Mouse (Mus musculus): ENCODE measurements around the gene Slc27a3. TPM values are rescaled to one million over a fixed set of nuclear protein-coding genes. Genes with fewer than 3 reads are reported as not detected.
A peak's percentile ranks its signal among the peaks of the same experiment; 100 is the strongest.

Slc27a3 gene
- polyA plus RNA-seq, 1 experiment, result 52.9 TPM

DNA sequence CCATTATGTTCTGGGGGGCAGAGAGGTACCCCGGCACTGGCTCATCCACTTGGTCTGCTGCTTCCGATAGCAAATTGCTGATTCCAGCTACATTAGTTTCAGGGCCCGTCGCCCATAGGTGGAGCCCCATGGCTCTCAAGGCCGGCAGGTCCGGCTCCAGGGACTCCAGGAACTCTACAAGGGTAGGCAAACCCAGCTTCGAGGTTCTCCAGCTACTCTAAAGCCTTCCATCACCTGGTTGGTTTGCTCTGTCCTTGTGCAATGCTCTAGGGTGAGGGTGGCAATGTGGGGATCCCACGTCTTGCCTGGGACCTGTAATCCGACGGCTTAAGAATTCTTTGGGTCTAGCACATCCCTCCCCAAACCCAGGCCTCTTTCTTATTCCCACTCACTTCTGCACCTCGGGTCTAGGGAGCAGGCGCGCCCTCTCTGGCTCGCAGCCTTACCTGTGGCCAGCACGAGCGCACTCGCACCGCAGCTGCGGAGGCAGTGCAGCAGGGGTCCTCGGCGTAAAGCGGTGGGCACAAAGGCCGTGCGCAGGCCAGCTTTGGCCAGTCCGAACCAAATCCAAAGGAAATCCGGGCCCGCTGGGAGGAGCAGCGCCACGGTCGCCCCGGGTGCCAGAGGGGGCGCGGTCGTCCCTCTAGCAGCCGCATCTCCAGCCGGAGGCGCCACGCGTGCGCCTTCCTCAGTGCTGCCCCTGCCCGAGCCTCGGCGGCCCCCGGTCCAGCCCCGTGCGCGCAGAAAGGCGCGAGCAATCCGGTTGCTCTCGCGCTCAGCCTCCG, 820 bp downstream of the Slc27a3 start:
- no peak for DNase-seq (ENCODE audit: low read depth)

GRCm38 (mm10) chr3:90388192-90388591, 1.5 kb downstream of the Slc27a3 start:
- TF ChIP-seq POLR2A (IDR thresholded peaks at IDR 0.05; ENCODE audit: borderline replicate concordance, extremely low read depth, insufficient read depth, insufficient read length, poor library complexity, severe bottlenecking) (no peak), CTCF (IDR thresholded peaks at IDR 0.05; ENCODE audit: borderline replicate concordance, extremely low read depth, insufficient read depth, insufficient read length) (no peak)
- no peak for DNase-seq (ENCODE audit: low read depth)

More for the DNA sequence above, 820 bp downstream of the Slc27a3 start:
- TF ChIP-seq POLR2A (IDR thresholded peaks at IDR 0.05; ENCODE audit: borderline replicate concordance, extremely low read depth, insufficient read depth, insufficient read length, poor library complexity, severe bottlenecking), result 0 out of 2 replicates have a peak, but pooled peaks have one; percentile 14
- TF ChIP-seq CTCF (IDR thresholded peaks at IDR 0.05; ENCODE audit: borderline replicate concordance, extremely low read depth, insufficient read depth, insufficient read length), result no peak

DNA sequence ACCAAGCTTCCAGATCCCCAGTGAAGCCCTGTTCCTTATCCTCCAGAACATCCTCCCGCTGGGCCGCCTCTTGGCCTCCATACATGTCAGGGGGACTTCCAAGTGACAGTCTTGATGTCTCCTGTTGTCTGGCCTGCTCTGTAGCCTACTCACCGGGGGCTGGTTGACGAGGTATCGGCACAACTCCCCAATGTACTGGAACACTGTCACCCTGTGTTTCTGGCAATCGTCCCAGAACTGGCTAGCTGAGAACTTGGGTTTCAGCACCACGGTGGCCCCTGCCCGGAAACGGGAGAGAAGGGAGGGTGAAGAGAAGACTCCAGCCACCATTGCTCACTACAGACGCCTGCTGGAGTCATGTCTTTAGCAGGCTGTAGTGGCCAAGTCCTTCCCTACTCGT, 2.3 kb downstream of the Slc27a3 start:
- peak; percentile 50 for DNase-seq (ENCODE audit: low read depth)
- TF ChIP-seq POLR2A (IDR thresholded peaks at IDR 0.05; ENCODE audit: borderline replicate concordance, extremely low read depth, insufficient read depth, insufficient read length, poor library complexity, severe bottlenecking), result no peak
- TF ChIP-seq CTCF (IDR thresholded peaks at IDR 0.05; ENCODE audit: borderline replicate concordance, extremely low read depth, insufficient read depth, insufficient read length), result no peak

GRCm38 (mm10) chr3:90386817-90387216, 2.9 kb downstream of the Slc27a3 start:
- TF ChIP-seq POLR2A (IDR thresholded peaks at IDR 0.05; ENCODE audit: borderline replicate concordance, extremely low read depth, insufficient read depth, insufficient read length, poor library complexity, severe bottlenecking) (no peak), CTCF (IDR thresholded peaks at IDR 0.05; ENCODE audit: borderline replicate concordance, extremely low read depth, insufficient read depth, insufficient read length) (no peak)

DNA sequence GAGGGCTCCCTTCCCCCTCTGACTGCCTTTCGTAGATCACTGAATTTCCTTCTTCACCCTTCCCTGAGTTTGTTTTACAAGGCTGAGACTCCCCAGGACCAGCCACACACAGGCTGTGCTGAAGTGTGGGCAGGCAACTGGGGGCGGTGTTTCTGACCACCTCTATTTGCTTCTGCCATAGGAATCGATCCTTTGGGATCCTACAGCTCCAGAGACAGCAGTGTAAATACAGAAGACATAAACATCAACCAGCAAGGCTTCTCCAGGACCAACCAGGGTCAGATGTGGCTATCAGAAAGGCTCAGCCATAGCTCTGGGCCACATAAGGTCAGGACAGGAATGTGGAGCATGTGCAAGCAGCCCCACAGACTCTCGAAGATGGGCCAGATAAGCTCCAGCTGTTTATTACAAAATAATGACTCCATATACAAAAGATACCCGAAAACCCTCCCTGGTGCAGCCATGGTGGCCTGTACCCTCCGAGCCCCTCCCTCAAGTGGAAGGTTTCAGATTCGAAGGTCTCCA, 4.8 kb downstream of the Slc27a3 start:
- no peak for DNase-seq (ENCODE audit: low read depth)
- TF ChIP-seq POLR2A (IDR thresholded peaks at IDR 0.05; ENCODE audit: borderline replicate concordance, extremely low read depth, insufficient read depth, insufficient read length, poor library complexity, severe bottlenecking), result no peak
- TF ChIP-seq CTCF (IDR thresholded peaks at IDR 0.05; ENCODE audit: borderline replicate concordance, extremely low read depth, insufficient read depth, insufficient read length), result no peak

More at GRCm38 (mm10) chr3:90386817-90387216, 2.9 kb downstream of the Slc27a3 start:
- DNase-seq (ENCODE audit: low read depth), result no peak

- DNase-seq (ENCODE audit: low read depth), result peak; percentile 69
These were observed 6.0 kb downstream of the Slc27a3 start for GRCm38 (mm10) chr3:90383690-90384089.

GRCm38 (mm10) chr3:90381727-90382126, 8.0 kb downstream of the Slc27a3 start:
- no peak for TF ChIP-seq CTCF (IDR thresholded peaks at IDR 0.05; ENCODE audit: borderline replicate concordance, extremely low read depth, insufficient read depth, insufficient read length)

More at GRCm38 (mm10) chr3:90383690-90384089, 6.0 kb downstream of the Slc27a3 start:
- no peak for TF ChIP-seq CTCF (IDR thresholded peaks at IDR 0.05; ENCODE audit: borderline replicate concordance, extremely low read depth, insufficient read depth, insufficient read length)
- TF ChIP-seq POLR2A (IDR thresholded peaks at IDR 0.05; ENCODE audit: borderline replicate concordance, extremely low read depth, insufficient read depth, insufficient read length, poor library complexity, severe bottlenecking), result no peak

GRCm38 (mm10) chr3:90378496-90378895, 11.2 kb downstream of the Slc27a3 start:
- TF ChIP-seq CTCF (IDR thresholded peaks at IDR 0.05; ENCODE audit: borderline replicate concordance, extremely low read depth, insufficient read depth, insufficient read length) (no peak), POLR2A (IDR thresholded peaks at IDR 0.05; ENCODE audit: borderline replicate concordance, extremely low read depth, insufficient read depth, insufficient read length, poor library complexity, severe bottlenecking) (no peak)
- no peak for DNase-seq (ENCODE audit: low read depth)

More at GRCm38 (mm10) chr3:90381727-90382126, 8.0 kb downstream of the Slc27a3 start:
- no peak for DNase-seq (ENCODE audit: low read depth)

DNA sequence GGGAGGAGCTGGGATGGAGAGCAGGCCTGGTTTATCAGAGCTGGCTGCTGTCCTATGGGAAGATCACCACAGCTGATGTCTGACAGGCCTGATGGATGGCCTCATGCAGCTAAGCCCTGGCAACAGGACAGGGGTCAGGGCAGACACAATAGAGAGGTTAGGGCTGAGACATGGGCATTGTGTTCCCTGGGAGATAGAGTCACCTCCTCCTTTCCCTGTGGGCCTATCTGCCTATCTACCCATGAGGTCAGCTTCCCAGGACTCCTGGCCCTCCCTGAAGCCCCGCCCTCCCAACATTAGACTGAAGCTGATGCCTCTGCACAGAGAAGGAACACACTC, 13.5 kb downstream of the Slc27a3 start:
- TF ChIP-seq POLR2A (IDR thresholded peaks at IDR 0.05; ENCODE audit: borderline replicate concordance, extremely low read depth, insufficient read depth, insufficient read length, poor library complexity, severe bottlenecking), result no peak
- no peak for TF ChIP-seq CTCF (IDR thresholded peaks at IDR 0.05; ENCODE audit: borderline replicate concordance, extremely low read depth, insufficient read depth, insufficient read length)
- no peak for DNase-seq (ENCODE audit: low read depth)

DNA sequence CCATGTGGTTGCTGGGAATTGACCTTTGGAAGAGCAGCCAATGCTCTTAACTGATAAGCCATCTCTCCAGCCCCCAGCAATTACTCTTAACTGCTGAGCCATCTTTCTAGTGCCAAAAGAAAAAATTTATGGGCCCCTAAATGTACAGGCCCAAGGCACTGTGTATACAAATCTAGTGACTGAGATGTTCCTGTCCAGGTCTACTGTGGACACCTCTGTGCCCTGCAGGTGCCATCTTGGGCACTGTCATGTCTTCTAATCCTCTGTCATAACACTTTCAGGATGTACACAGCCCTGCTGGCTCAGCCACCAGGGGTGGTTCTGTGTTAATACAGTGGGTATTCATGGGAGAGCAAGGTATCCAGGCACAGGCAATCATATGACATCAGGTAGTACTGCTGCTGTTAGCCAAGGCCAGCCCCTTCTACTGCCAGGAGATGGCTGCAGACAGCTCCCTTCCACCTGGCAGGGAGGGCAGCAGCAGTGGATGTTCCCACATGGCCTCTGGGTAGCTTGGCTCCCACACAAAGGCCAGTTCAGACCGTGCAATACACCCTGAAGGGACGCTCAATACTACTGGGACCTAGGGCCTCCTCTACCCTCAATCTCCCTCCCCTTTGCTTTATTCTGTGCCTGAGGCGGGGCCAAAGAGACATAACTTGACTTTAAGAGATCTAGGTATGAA, 14.0 kb downstream of the Slc27a3 start:
- DNase-seq (ENCODE audit: low read depth), result no peak
- TF ChIP-seq CTCF (IDR thresholded peaks at IDR 0.05; ENCODE audit: borderline replicate concordance, extremely low read depth, insufficient read depth, insufficient read length), result no peak
- no peak for TF ChIP-seq POLR2A (IDR thresholded peaks at IDR 0.05; ENCODE audit: borderline replicate concordance, extremely low read depth, insufficient read depth, insufficient read length, poor library complexity, severe bottlenecking)

DNA sequence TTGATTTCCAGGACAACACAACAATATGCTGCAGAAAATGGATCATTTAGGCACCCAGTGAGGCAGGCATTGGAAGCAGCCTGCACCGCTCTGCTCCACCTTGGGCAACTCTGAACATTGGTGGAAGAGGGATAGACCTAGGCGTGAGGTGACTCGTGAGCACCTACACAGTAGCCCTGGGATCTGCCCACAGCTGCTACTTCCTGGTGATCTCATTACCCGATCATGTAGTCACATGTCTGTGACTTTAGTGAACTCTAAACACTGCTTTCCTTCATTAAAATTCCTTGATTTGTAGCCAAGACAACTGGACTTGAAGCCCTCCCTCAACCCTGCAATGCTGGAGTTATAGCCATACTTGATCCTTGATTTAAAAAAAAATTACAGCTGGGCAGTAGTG, 15.4 kb downstream of the Slc27a3 start:
- TF ChIP-seq POLR2A (IDR thresholded peaks at IDR 0.05; ENCODE audit: borderline replicate concordance, extremely low read depth, insufficient read depth, insufficient read length, poor library complexity, severe bottlenecking), result no peak
- TF ChIP-seq CTCF (IDR thresholded peaks at IDR 0.05; ENCODE audit: borderline replicate concordance, extremely low read depth, insufficient read depth, insufficient read length), result no peak
- no peak for DNase-seq (ENCODE audit: low read depth)

Measured in brain, embryonic 14.5 days (tissue).